Mouse (Mus musculus): ENCODE results near the gene Fam160b1. TPM values are rescaled to one million over a fixed set of nuclear protein-coding genes. Genes with fewer than 3 reads are reported as not detected.

Gene Fam160b1
- total RNA-seq (2022), result 10 to 100 TPM; 23.6 to 24.7 (median 24.1) TPM

GRCm38 (mm10) chr19:57360341-57361130 is at the start of gene Fam160b1:
TSS of gene Fam160b1 (plus strand) at chr19:57360680.
- DNase-seq (ENCODE audit: low spot score in 2 of 2), result peak; percentile 85 to 91

- no peak for DNase-seq (ENCODE audit: low spot score in 2 of 2)
Observed at GRCm38 (mm10) chr19:57313226-57313625, 47.3 kb upstream of the Fam160b1 start.

GRCm38 (mm10) chr19:57313891-57314345 is 46.6 kb upstream of the Fam160b1 start:
- no peak for DNase-seq (ENCODE audit: low spot score in 2 of 2)

- peak; percentile 40 to 45 for DNase-seq (ENCODE audit: low spot score in 2 of 2)
Observed at GRCm38 (mm10) chr19:57314346-57315012, 46.0 kb upstream of the Fam160b1 start, which contains the start of gene Ablim1. TSS of gene Ablim1 (minus strand) at chr19:57314919.

- no peak for DNase-seq (ENCODE audit: low spot score in 2 of 2)
Observed at GRCm38 (mm10) chr19:57315013-57315565, 45.4 kb upstream of the Fam160b1 start.

GRCm38 (mm10) chr19:57316597-57316996 is 43.9 kb upstream of the Fam160b1 start:
- DNase-seq (ENCODE audit: low spot score in 2 of 2), result no peak

- no peak for DNase-seq (ENCODE audit: low spot score in 2 of 2)
Observed at GRCm38 (mm10) chr19:57320656-57321382, 39.7 kb upstream of the Fam160b1 start.

- no peak for DNase-seq (ENCODE audit: low spot score in 2 of 2)
Observed at GRCm38 (mm10) chr19:57321839-57322238, 38.6 kb upstream of the Fam160b1 start.

- DNase-seq (ENCODE audit: low spot score in 2 of 2), result no peak
Observed at GRCm38 (mm10) chr19:57322491-57322890, 38.0 kb upstream of the Fam160b1 start.

- no peak for DNase-seq (ENCODE audit: low spot score in 2 of 2)
Observed at GRCm38 (mm10) chr19:57323087-57323486, 37.4 kb upstream of the Fam160b1 start.

- DNase-seq (ENCODE audit: low spot score in 2 of 2), result peak in 1 of 2 experiments; percentile 32
Observed at GRCm38 (mm10) chr19:57325748-57326300, 34.7 kb upstream of the Fam160b1 start.

GRCm38 (mm10) chr19:57327679-57328078 is 32.8 kb upstream of the Fam160b1 start:
- no peak for DNase-seq (ENCODE audit: low spot score in 2 of 2)

GRCm38 (mm10) chr19:57328269-57328668 is 32.2 kb upstream of the Fam160b1 start:
- DNase-seq (ENCODE audit: low spot score in 2 of 2), result no peak

- no peak for DNase-seq (ENCODE audit: low spot score in 2 of 2)
Observed at GRCm38 (mm10) chr19:57328792-57329191, 31.7 kb upstream of the Fam160b1 start.

GRCm38 (mm10) chr19:57330309-57330708 is 30.2 kb upstream of the Fam160b1 start:
- no peak for DNase-seq (ENCODE audit: low spot score in 2 of 2)

- no peak for DNase-seq (ENCODE audit: low spot score in 2 of 2)
Observed at GRCm38 (mm10) chr19:57331237-57331636, 29.2 kb upstream of the Fam160b1 start.

- no peak for DNase-seq (ENCODE audit: low spot score in 2 of 2)
Observed at GRCm38 (mm10) chr19:57333356-57333755, 27.1 kb upstream of the Fam160b1 start.

GRCm38 (mm10) chr19:57335135-57335534 is 25.3 kb upstream of the Fam160b1 start:
- DNase-seq (ENCODE audit: low spot score in 2 of 2), result no peak

GRCm38 (mm10) chr19:57339281-57339864 is 21.1 kb upstream of the Fam160b1 start:
- no peak for DNase-seq (ENCODE audit: low spot score in 2 of 2)

GRCm38 (mm10) chr19:57340900-57341742 is 19.4 kb upstream of the Fam160b1 start:
- DNase-seq (ENCODE audit: low spot score in 2 of 2), result no peak
